Mouse (Mus musculus) heart, postnatal 0 days (tissue): ENCODE measurements around the gene Rtn4rl1.

ENCODE experiments used
- CTCF ChIP-seq: IDR thresholded peaks from 2 replicates; pipeline ENCODE4 v1.5.1; 2016; ENCODE audit warnings: antibody characterized with exemption, control low read depth, low read depth
- EP300 ChIP-seq: IDR thresholded peaks from 2 replicates; pipeline ENCODE4 v1.6.1; 2016; ENCODE audit warnings: antibody characterized with exemption, low read depth

DNA sequence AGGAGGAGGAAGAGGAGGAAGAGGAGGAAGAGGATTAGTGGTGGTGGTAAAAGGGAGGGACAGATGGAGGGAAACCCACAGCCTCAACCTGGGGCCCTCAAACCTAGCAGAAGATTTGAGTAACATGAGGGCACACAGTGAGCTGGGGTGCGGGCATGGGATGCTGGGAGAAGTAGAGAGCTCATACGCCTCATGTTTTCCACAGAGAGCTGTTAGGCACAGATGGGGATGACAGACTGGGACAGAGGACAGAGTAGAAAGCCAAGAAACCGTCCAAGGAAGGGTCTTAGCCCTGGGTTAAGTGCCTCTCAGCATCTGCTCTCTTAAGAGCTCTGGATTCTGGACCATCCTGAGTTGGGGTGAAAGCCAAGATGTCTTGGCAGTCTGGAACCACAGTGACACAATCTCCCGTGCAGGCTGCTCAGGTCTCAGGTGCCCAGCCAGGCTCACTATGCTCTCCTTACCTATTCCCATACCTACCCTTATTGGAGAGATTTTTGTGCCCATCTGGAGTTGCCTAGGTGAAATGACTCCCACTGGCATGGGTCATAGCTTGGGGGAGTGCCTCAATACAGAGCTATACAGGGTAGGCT, 63.6 kb downstream of the Rtn4rl1 start:
- TF ChIP-seq EP300 = no peak
- no peak for TF ChIP-seq CTCF
